Mouse (Mus musculus): ENCODE results near the gene Zfp810.

DNA sequence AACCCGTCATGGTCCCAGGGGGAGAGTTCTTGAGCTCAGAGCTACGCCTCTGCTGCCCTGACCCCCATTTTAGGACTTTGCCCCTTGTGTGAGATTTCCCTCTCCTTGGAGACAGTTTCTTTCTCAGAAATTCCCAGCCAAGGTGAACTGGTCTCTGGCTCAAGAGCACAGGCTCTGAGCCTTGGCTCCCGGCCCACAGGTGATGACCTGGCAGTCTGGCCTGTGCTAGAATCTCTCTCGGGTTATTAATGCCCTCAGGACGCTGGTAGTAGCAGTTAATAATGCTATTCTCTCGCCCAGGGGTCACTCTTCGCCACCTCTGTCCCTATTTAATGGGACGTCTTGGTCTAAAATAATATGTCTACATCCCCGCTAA lies 19.6 kb upstream of the Zfp810 start:
- no peak for TF ChIP-seq CTCF (conservative IDR thresholded peaks at IDR 0.05; ENCODE audit: low read length)
- TF ChIP-seq POU5F1 (IDR thresholded peaks at IDR 0.05; ENCODE audit: borderline replicate concordance, low read length), result no peak

Data from E14TG2a.4 (cell line).